ENCODE assay signal across 19 mouse cellular contexts in the genomic region with DNA sequence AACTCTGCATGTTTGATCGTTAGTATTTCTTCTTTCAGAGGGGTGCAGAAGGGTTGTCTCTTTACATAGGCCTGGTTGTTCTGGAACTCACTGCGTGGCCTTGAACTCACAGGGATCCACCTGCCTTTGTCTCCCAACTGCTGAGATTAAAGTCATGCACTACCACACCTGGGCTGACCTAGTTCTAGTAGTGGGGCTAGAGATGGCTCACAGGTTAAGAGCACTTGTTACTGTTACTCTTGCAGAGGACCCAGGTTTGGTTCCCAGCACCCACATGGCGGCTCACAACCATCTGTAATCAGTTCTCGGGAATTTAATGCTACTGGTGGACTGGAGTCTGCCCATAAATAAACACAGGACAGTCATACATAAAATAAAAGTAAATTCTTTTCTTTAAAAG. TPM values are rescaled to one million over a fixed set of nuclear protein-coding genes. Genes with fewer than 3 reads are reported as not detected.
A peak's percentile ranks its signal among the peaks of the same experiment; 100 is the strongest.
DNase-seq lines count a peak whose midpoint lies in the region; ATAC-seq lines count a peak whose summit lies in the region.
"Had no signal": no experiment of that assay in that cellular context is flagged by ENCODE, and none has a peak within 500 bp of the region (broad histone marks: within the 10 kb centered on the region; RNA-seq: fewer than 3 reads in every experiment).

No protein-coding gene starts in this region.

- H3K9me3 ChIP-seq in forebrain, embryonic 13.5 days (replicated peaks) = no peaks in the 10 kb centered on the region
- no peaks in the 10 kb centered on the region for H3K9me3 ChIP-seq in forebrain, embryonic 11.5 days (ENCODE audit: control insufficient read depth, low read length)
- no peaks in the 10 kb centered on the region for H3K9me3 ChIP-seq in heart, embryonic 10.5 days
- no peaks in the 10 kb centered on the region for H3K9me3 ChIP-seq in intestine, embryonic 14.5 days (ENCODE audit: control insufficient read depth, low read length)
- no peaks in the 10 kb centered on the region for H3K9me3 ChIP-seq in intestine, embryonic 15.5 days
- H3K9me3 ChIP-seq in neural tube, embryonic 15.5 days (replicated peaks) = no peaks in the 10 kb centered on the region
- H3K9me3 ChIP-seq: embryonic facial prominence, embryonic 13.5 days; hindbrain, embryonic 12.5 days had no signal

- H3K9ac ChIP-seq in forebrain, embryonic 13.5 days = no peak overlapping the region
- H3K9ac ChIP-seq in forebrain, embryonic 11.5 days (ENCODE audit: low read length) = no peak overlapping the region
- no peak overlapping the region for H3K9ac ChIP-seq in intestine, embryonic 14.5 days (ENCODE audit: low read length)
- no peak overlapping the region for H3K9ac ChIP-seq in intestine, embryonic 15.5 days
- no peak overlapping the region for H3K9ac ChIP-seq in neural tube, embryonic 15.5 days (replicated peaks)
- H3K9ac ChIP-seq: embryonic facial prominence, embryonic 13.5 days; hindbrain, embryonic 12.5 days had no signal

- H3K4me2 ChIP-seq in forebrain, embryonic 13.5 days = no peak overlapping the region
- no peak overlapping the region for H3K4me2 ChIP-seq in forebrain, embryonic 11.5 days (ENCODE audit: low read depth, low read length, severe bottlenecking)
- H3K4me2 ChIP-seq in intestine, embryonic 14.5 days (ENCODE audit: low read length) = no peak overlapping the region
- no peak overlapping the region for H3K4me2 ChIP-seq in intestine, embryonic 15.5 days (replicated peaks)
- no peak overlapping the region for H3K4me2 ChIP-seq in neural tube, embryonic 15.5 days
- H3K4me2 ChIP-seq: heart, embryonic 11.5 days; hindbrain, embryonic 12.5 days had no signal

- H3K4me1 ChIP-seq in forebrain, embryonic 13.5 days = peaks cover 25% of the 10 kb centered on the region
- peaks cover 3% of the 10 kb centered on the region; the same call in 1 of the 2 replicates for H3K4me1 ChIP-seq in forebrain, embryonic 11.5 days (replicated peaks; ENCODE audit: control insufficient read depth, insufficient read depth, low read length)
- peaks cover 6% of the 10 kb centered on the region for H3K4me1 ChIP-seq in heart, embryonic 10.5 days
- peaks cover 10% of the 10 kb centered on the region; the same call in 1 of the 2 replicates for H3K4me1 ChIP-seq in intestine, embryonic 14.5 days (replicated peaks; ENCODE audit: control insufficient read depth, insufficient read depth, low read length)
- H3K4me1 ChIP-seq in intestine, embryonic 15.5 days (replicated peaks) = 0 out of 2 replicates have a peak, but pooled peaks cover 2% of the 10 kb centered on the region
- H3K4me1 ChIP-seq in neural tube, embryonic 15.5 days = peaks cover 24% of the 10 kb centered on the region

- 100% methylated on average over 4 of the region's 4 CpGs for WGBS in forebrain, embryonic 13.5 days
- 96% methylated on average over 4 of the region's 4 CpGs for WGBS in forebrain, embryonic 11.5 days
- WGBS in heart, embryonic 10.5 days = 90% methylated on average over 4 of the region's 4 CpGs
- WGBS in intestine, embryonic 14.5 days = 95% methylated on average over 4 of the region's 4 CpGs
- WGBS in intestine, embryonic 15.5 days = 96% methylated on average over 4 of the region's 4 CpGs
- 98% methylated on average over 4 of the region's 4 CpGs for WGBS in neural tube, embryonic 15.5 days

- ATAC-seq in forebrain, embryonic 13.5 days = no peak
- ATAC-seq in forebrain, embryonic 11.5 days (replicated peaks; ENCODE audit: low FRiP score) = no peak
- ATAC-seq in intestine, embryonic 14.5 days (replicated peaks; ENCODE audit: low FRiP score, low TSS enrichment, low read depth) = no peak
- no peak for ATAC-seq in intestine, embryonic 15.5 days
- ATAC-seq in neural tube, embryonic 15.5 days (ENCODE audit: low FRiP score) = no peak
- ATAC-seq: inflammation-experienced regulatory T-cells, adult 6 months had no signal

- H3K4me3 ChIP-seq in forebrain, embryonic 13.5 days = no peak overlapping the region
- H3K4me3 ChIP-seq in forebrain, embryonic 11.5 days (ENCODE audit: low read depth, low read length) = no peak overlapping the region
- no peak overlapping the region for H3K4me3 ChIP-seq in heart, embryonic 10.5 days
- no peak overlapping the region for H3K4me3 ChIP-seq in intestine, embryonic 14.5 days (ENCODE audit: low read depth, low read length)
- no peak overlapping the region for H3K4me3 ChIP-seq in intestine, embryonic 15.5 days (replicated peaks)
- H3K4me3 ChIP-seq in neural tube, embryonic 15.5 days (replicated peaks) = no peak overlapping the region
- H3K4me3 ChIP-seq: embryonic facial prominence, embryonic 13.5 days; gastrocnemius, adult 2 months; hindbrain, embryonic 12.5 days had no signal

- H3K36me3 ChIP-seq in forebrain, embryonic 13.5 days (ENCODE audit: poor library complexity, severe bottlenecking) = peaks cover 30% of the 10 kb centered on the region
- H3K36me3 ChIP-seq in forebrain, embryonic 11.5 days (ENCODE audit: control insufficient read depth, insufficient read depth, low read length) = peaks cover 6% of the 10 kb centered on the region; the same call in 1 of the 2 replicates
- H3K36me3 ChIP-seq in heart, embryonic 10.5 days = peaks cover 29% of the 10 kb centered on the region
- peaks cover 44% of the 10 kb centered on the region for H3K36me3 ChIP-seq in intestine, embryonic 14.5 days (ENCODE audit: control insufficient read depth, insufficient read depth, low read length)
- peaks cover 14% of the 10 kb centered on the region for H3K36me3 ChIP-seq in intestine, embryonic 15.5 days
- H3K36me3 ChIP-seq in neural tube, embryonic 15.5 days = peaks cover 18% of the 10 kb centered on the region

- no peak for DNase-seq in forebrain, embryonic 11.5 days (ENCODE audit: low spot score)
- peak; percentile 52 for DNase-seq in heart, embryonic 10.5 days (ENCODE audit: low spot score)
- no peak for DNase-seq in heart, adult 18-20 months
- peak; percentile 15 for DNase-seq in intestine, embryonic 14.5 days (ENCODE audit: low spot score)
- DNase-seq in neural tube, embryonic 10.5 days (ENCODE audit: extremely low spot score, low spot score) = no peak
- DNase-seq: adrenal gland, postnatal 10 days; cerebellum, adult 11 months; cerebellum, adult 8-10 months; cerebellum, postnatal 36 days; gastrocnemius, adult 2 months; gastrocnemius, postnatal 25 days; kidney, adult 18-20 months had no signal

- H3K27me3 ChIP-seq in forebrain, embryonic 13.5 days = no peaks in the 10 kb centered on the region
- no peaks in the 10 kb centered on the region for H3K27me3 ChIP-seq in forebrain, embryonic 11.5 days (ENCODE audit: control insufficient read depth, insufficient read depth, low read length)
- no peaks in the 10 kb centered on the region for H3K27me3 ChIP-seq in heart, embryonic 10.5 days (ENCODE audit: insufficient read depth, poor library complexity, severe bottlenecking)
- H3K27me3 ChIP-seq in intestine, embryonic 14.5 days (replicated peaks; ENCODE audit: control insufficient read depth, insufficient read depth, low read length) = no peaks in the 10 kb centered on the region
- H3K27me3 ChIP-seq in intestine, embryonic 15.5 days (replicated peaks) = no peaks in the 10 kb centered on the region
- H3K27me3 ChIP-seq in neural tube, embryonic 15.5 days (replicated peaks) = no peaks in the 10 kb centered on the region
- H3K27me3 ChIP-seq: embryonic facial prominence, embryonic 13.5 days; hindbrain, embryonic 12.5 days had no signal

- H3K27ac ChIP-seq in forebrain, embryonic 13.5 days = peak overlapping the region; percentile 97; the same call in 1 of the 2 replicates
- H3K27ac ChIP-seq in forebrain, embryonic 11.5 days (ENCODE audit: low read depth, low read length) = no peak overlapping the region
- H3K27ac ChIP-seq in heart, embryonic 10.5 days = no peak overlapping the region
- H3K27ac ChIP-seq in intestine, embryonic 14.5 days (ENCODE audit: low read depth) = no peak overlapping the region
- H3K27ac ChIP-seq in intestine, embryonic 15.5 days = no peak overlapping the region
- H3K27ac ChIP-seq in neural tube, embryonic 15.5 days (replicated peaks) = peak overlapping the region; percentile 85; the same call in 1 of the 2 replicates
- H3K27ac ChIP-seq: gastrocnemius, adult 2 months had no signal

RNA-seq across cellular contexts. Expression of gene Arid4a, which starts 30.7 kb away (rescaled TPM):
- 51.1 and 52.0 TPM in 2 replicates for polyA plus RNA-seq in forebrain, embryonic 13.5 days (2015; fragmentation: Nextera tagmentation; extraction: Ambion mirVana)
- polyA plus RNA-seq in forebrain, embryonic 11.5 days (2014; fragmentation: Nextera tagmentation; extraction: Ambion mirVana) = 35.7 and 38.1 TPM in 2 replicates
- 24.1 and 26.9 TPM in 2 replicates for polyA plus RNA-seq in heart, embryonic 10.5 days (2016; fragmentation: Nextera tagmentation; extraction: Ambion mirVana)
- 10 to 100 TPM; 11.1 to 12.2 TPM for total RNA-seq in heart, adult 18-20 months (2021)
- polyA plus RNA-seq in intestine, embryonic 14.5 days (2014; fragmentation: Nextera tagmentation; extraction: Ambion mirVana) = 34.6 and 36.8 TPM in 2 replicates
- 35.0 and 39.3 TPM in 2 replicates for polyA plus RNA-seq in intestine, embryonic 15.5 days (2015; fragmentation: Nextera tagmentation; extraction: Ambion mirVana)
- polyA plus RNA-seq in neural tube, embryonic 15.5 days (2015; fragmentation: Nextera tagmentation; extraction: Ambion mirVana) = 43.1 and 43.9 TPM in 2 replicates

Comparison
In these comparisons a context has a peak if more than half of its experiments do, and no peak if none do; other contexts are left out.
1. H3K27ac ChIP-seq: peak in forebrain, embryonic 13.5 days (single experiment) and neural tube, embryonic 15.5 days (single experiment); none in forebrain, embryonic 11.5 days (single experiment), heart, embryonic 10.5 days (single experiment), intestine, embryonic 14.5 days (single experiment) and intestine, embryonic 15.5 days (single experiment).
2. DNase-seq: peak in heart, embryonic 10.5 days (single experiment) and intestine, embryonic 14.5 days (single experiment); none in forebrain, embryonic 11.5 days (single experiment), heart, adult 18-20 months (0 of 2) and neural tube, embryonic 10.5 days (single experiment).